Mouse (Mus musculus) urinary bladder, postnatal 36 days (tissue): ENCODE results near the gene Slc5a6.
"Not testable (repeated sequence)": the region's sequence is repeated elsewhere in the genome, so short reads cannot be mapped to it uniquely, and the experiment has no call there.

Experiments
- DNase-seq, 2 experiments: peaks; one replicate each; pipeline ENCODE4 v3.0.0; 2022; ENCODE audit warnings: low spot score in 2 of 2, mixed read lengths in 1 of 2

Gene Slc5a6

DNA sequence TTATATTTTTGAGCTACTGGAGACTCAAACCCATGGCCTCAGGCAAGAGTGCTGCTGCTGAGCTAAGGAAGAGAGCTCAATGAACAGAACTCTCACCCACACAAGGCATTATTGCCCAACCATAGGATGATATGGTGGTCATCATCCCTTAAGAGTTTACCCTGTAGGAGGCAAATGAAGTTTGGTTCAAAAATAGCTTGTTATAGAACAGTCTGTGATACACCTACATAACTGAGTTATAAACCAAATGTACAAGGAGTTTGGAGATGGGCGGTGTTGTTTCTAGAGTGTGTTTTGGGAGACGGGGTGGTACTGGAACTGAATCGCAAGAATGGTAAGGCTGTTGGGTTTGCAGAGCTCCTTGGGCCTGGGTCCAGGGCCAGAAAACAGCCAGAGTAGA is 21.1 kb upstream of the Slc5a6 start:
- DNase-seq = no peak

DNA sequence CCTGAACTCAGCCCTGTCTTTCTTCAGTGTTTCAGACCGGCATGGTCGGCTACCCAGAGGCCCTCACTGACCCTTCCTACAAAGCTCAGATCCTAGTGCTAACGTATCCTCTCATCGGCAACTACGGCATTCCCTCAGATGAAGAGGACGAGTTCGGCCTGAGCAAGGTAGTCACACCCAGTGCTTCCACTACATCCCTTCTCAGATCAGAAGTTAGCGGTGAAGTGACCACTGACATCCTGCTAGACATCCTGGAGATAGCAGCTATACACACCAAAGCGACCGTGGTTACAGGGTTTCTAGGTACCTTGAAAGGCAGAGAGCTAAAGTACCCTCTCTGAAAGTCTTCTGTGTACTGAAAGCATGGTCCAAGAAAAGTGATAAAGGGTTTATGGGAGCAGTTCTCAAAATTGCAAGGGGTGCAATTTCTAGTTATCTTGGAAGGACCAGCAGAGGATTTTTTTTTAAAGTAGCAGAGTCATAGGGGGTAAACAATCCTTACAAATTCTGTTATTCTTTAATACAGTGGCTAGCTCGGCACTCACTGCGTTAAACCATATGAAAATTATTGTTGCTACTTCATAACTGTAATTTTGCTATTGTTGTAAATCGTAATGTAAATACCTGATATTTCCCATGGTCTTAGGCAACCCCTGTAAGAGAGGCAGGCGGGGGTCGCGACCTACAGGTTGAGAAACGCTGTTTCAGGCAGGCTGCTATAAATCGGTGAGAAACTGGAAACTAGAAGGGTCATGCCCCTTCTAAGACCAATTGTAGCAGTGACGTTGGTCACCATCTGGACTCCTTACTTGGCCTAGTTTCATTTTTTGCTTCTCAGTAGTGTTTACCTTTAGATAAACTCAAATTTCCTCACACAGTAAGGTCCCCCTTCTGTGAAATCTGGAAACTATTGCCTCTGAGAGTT is 6.8 kb upstream of the Slc5a6 start:
- DNase-seq = no peak

DNA sequence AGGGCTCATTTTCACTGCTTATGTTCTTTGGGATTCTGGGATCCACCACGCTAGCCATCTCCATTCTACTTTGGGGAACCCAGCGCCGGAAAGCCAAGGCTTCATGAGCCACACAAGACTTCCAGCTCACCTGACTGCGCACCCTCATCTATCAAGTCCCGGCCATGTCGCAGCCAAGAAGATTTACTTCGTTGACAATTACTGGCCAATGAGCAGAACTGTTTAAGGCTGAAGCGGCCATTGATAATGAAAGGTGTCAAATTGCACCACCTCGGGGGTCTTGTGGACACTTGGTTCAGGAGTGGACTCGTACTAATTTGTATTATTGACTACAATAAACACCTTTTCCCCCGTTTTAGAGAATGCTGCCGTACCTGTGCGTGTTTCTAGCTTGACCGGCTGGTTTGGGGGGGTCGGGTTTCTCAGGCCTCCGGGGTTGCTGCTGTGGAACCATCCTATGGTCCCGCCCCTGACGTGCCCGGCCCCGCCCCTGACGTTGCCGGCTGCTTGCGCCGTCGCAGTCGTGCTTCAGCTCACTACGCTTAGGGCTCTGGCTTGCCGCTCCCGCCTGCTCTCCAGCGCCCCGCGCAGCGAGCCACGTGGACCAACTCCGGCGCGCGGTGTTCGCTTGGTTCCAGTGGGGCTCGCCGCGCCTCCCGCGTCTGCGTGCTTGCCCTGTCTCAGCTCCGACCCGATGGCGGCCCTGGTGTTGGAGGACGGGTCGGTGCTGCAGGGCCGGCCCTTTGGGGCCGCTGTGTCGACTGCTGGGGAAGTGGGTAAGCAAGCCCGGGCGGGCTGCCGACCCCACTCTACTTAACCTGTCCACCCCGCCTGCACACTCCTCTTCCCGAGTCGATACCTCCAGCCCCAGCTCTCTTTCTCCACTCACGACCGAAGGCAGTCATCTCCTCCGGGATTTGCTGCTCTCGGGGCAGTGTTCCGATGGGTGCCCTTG is 5.8 kb upstream of the Slc5a6 start, which contains the start of gene Cad:
Cad (plus strand) TSS at position 520 of the 955 bp plus-strand sequence.
- peak; percentile 92 to 95 for DNase-seq

DNA sequence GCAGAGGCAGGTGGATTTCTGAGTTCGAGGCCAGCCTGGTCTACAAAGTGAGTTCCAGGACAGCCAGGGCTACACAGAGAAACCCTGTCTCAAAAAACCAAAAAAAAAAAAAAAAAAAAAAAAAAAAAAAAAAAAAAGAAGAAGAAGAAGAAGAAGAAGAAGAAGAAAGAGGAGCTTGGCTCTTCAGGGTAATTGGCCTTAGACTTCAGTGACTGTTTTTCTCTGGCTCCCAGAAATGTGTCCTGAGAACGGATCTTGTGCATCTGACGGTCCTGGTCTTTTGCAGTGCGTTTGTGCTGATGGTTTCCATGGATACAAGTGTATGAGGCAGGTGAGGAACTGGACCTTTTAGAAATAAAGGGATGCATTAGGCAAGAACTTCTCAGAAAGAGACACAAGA is 5.0 kb upstream of the Slc5a6 start:
- DNase-seq = not testable (repeated sequence)

DNA sequence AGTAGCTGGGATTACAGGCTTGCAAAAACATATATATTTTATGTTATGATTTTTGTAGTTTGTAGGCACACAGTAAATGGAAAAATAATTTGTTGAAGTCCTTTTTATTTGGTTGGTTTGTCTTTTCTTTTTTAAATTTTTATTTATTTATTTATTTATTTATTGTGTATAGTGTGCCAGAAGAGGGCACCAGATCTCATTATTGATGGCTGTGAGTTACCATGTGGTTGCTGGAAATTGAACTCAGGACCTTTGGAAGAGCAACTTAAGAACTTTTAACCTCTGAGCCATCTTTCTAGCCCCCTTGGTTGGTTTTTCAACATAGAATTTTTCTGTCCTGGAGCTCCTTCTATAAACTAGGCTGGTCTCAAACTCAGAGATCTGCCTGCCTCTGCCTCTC is 1.7 kb upstream of the Slc5a6 start:
- no peak for DNase-seq

GRCm38 (mm10) chr5:31047848-31048762 is 619 bp downstream of the Slc5a6 start, which contains the start of gene Atraid:
Gene Atraid, plus strand, starts transcription at chr5:31048312.
- peak; percentile 99 for DNase-seq

DNA sequence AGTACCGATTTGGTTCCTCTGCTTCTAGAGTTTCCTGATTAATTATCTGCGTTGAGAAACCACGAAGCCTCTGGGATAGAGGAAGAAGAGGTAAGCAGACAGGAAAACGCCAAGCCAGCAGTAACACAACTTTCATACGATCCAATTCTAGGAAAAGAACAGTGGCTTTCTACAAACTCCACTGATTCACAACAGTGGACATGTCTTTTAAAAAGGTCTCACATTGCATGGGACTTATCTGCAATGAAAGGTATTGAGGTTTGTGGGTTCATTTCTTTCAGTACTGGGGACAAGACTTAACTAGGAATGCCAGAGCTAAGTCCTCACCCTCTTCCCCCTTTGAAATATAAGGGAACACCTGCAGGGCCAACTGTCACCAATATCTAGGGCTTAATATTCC is 1.6 kb downstream of the Slc5a6 start:
- no peak for DNase-seq

GRCm38 (mm10) chr5:31046416-31046815 is 2.3 kb downstream of the Slc5a6 start:
- DNase-seq = no peak

GRCm38 (mm10) chr5:31038171-31038845 is 10.4 kb downstream of the Slc5a6 start:
- no peak for DNase-seq

- not testable (repeated sequence) for DNase-seq
Observed at GRCm38 (mm10) chr5:31036556-31036955, 12.2 kb downstream of the Slc5a6 start.

DNA sequence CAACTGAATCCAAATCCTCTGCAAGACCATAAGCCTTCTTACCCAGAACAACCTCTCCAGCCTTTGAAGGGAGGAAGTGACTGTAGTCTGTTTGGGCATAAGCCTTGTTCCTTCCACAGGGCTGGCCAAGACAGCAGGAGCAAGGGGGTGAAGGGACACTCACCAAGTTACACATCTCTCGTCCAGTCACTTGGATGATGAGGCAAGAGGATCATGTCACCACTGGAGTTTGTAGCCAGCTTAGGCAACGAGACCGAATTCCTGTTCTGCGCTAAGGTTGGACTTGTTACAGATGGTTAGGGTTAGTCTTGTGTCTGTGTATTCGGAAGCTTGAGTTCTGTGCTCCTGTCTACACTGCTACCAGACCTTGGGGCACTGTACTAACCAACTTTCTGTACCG is 14.1 kb downstream of the Slc5a6 start:
- peak in 1 of 2 experiments; percentile 16 for DNase-seq

GRCm38 (mm10) chr5:31031508-31031907 is 17.2 kb downstream of the Slc5a6 start:
- DNase-seq = no peak

DNA sequence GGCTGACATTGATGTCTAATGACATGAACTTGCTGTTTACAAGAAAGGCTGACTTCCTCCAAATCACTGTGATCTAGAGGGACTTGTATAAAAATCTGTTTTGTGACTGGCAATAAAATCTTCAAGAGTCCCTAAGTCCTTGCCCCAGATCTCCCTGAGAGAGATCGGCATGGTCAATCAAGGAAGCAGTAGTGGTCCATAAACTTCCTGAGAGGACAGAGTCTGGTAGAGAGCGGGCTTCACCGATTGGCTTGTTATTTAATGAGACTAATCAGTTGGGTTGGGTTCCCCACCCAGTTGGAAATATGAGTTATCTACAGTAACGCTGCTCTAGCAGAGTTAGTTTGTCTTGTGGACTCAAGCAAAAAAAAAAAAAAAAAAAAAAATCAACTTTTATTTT is 17.8 kb downstream of the Slc5a6 start:
- DNase-seq = no peak

- peak in 1 of 2 experiments; percentile 11 for DNase-seq
Observed at GRCm38 (mm10) chr5:31024641-31025040, 24.1 kb downstream of the Slc5a6 start.

DNA sequence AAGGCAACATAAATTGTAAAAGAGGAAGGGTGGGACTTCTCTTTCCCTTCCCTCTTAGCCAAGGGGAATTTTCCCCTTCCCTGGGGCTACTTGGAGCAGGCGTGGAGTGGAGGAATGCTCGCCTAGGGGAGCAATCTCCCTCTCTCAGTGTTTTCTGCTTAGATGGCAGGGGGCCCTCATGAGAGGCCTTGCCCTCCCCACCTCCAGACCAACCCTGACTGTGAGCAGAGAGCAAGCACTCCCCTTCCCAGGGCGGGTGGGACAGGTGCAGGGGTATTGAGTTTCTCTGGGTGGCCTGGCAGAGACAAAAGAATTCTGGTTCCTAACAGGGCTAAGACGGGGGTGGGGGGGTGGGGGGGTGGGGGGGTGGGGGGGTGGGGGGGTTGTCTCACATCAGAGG is 25.5 kb downstream of the Slc5a6 start:
- DNase-seq = no peak

DNA sequence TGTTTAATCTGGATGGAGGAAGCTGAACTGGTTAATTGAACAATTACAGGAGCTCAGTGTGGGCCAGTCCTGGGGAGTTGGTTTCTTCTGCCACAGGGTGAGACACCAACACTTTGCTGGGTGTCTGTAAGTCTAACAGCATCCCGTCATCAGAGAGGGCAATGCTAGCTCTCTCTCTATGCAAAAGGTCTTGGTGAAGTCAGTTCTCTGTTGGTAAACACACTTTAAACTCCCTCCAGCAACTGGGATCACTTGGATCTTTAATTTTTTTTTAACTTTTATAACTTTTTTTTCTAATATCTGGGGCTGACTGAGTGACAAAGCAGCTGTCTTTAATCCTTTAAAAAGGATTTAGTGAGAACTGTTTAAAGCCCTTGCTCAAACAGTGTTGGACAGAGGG is 26.0 kb downstream of the Slc5a6 start:
- no peak for DNase-seq

DNA sequence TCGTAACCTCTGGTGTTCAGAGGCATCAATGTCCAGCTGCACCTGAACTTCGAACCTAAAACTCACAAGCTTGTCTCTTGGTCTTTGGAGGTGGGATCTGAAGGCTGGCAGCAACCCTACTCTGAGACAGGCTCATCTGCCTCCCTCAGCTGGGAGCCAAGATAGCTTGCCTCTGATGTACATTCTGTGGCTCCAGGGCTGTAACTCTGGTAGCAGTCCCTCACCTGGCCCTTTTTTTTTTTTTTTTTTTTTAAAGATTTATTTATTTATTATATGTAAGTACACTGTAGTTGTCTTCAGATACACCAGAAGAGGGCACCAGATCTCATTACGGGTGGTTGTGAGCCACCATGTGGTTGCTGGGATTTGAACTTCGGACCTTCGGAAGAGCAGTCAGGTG is 26.9 kb downstream of the Slc5a6 start:
- not testable (repeated sequence) for DNase-seq

DNA sequence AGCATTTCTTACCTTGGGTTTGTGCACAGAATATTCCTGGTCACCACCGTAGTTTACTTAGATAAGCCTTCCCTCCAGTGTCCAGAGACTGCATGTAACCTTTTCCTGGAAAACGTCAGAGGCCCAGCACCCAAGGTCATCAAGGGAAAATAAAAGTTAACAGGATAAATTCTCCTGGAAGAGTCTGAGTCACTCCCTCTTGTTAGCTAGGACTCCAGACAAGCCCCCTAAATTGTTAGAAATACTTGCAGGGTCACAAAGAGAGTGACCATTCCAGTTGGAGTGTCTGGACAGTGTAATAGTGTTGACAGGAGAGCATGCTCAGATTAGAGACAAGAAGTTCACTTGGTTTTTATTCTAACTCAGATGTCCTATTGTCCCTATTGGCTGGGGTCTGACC is 32.8 kb downstream of the Slc5a6 start:
- no peak for DNase-seq

DNA sequence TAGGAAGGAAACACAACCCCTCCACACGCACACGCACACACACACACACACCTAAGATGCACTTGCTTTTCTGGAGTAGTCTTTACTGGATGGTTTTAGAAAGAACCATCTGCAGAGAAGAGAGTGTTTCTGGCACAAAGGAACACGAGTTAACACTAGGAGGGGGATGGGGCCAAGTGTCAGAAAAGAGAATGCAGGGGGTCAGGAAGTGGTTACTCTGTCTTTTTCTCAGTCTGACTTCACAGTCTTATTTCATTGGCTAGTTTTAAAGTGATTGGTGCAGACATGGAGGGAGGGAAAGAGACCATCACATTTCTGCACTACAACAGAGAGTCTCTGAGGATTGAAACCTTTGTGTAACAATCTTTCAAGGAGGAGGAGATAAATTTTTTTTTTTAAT is 36.0 kb downstream of the Slc5a6 start:
- DNase-seq = no peak

DNA sequence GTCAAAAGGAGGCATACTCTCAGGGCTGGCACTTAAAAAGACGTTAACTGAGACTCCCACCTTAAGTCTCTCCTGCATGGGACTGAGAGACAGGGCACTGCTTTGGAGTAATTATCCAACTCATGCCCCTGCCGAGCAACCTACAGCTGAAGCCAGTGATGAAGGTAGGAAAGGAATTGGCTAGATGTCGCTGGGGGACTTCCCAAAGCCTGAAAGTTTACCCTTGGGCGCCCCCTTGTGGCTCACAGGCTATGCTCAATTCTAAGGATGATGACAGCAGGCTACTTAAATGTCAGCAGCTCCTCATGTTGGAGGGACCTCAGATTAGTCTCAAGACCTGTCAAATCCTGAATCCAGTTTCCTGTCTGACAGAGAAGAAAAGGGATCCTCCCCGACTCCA is 44.5 kb downstream of the Slc5a6 start:
- peak; percentile 86 to 87 for DNase-seq

GRCm38 (mm10) chr5:31001560-31001959 is 47.2 kb downstream of the Slc5a6 start:
- no peak for DNase-seq
